Mouse (Mus musculus) mouse trophoblast stem cell (cell line): ENCODE measurements around the gene Gjb5.

Source experiments
- in situ Hi-C, 2 experiments: fragments of 300-500 bp; cut with MseI, MboI; formaldehyde crosslinking; loops; 2 replicates in 1 of 2; 3 replicates in 1 of 2; pipeline ENCODE4 v1.15.1; 2025

The Gjb5 gene

GRCm38 (mm10) chr4:127358018-127358417, at the start of gene Gjb5:
Gjb5 (minus strand) TSS chr4:127358181.
- in situ Hi-C loops = no loop called here

GRCm38 (mm10) chr4:127402614-127403013, 44.6 kb upstream of the Gjb5 start:
- in situ Hi-C loops = no loop called here

GRCm38 (mm10) chr4:127402166-127402565, 44.2 kb upstream of the Gjb5 start:
- in situ Hi-C loops = no loop called here

GRCm38 (mm10) chr4:127400165-127401145, 42.5 kb upstream of the Gjb5 start:
- in situ Hi-C loops = no loop called here

GRCm38 (mm10) chr4:127395591-127395990, 37.6 kb upstream of the Gjb5 start:
- in situ Hi-C loops = no loop called here

GRCm38 (mm10) chr4:127389645-127390044, 31.7 kb upstream of the Gjb5 start:
- in situ Hi-C loops = loop anchor here in 1 of 2 experiments (10.0 kb wide), 1 partner anchor 55 kb away; no protein-coding TSS in a partner anchor

- in situ Hi-C loops = no loop called here
Observed at GRCm38 (mm10) chr4:127377344-127377743, 19.4 kb upstream of the Gjb5 start.

- in situ Hi-C loops = no loop called here
Observed at GRCm38 (mm10) chr4:127375541-127376177, 17.7 kb upstream of the Gjb5 start.

- in situ Hi-C loops = no loop called here
Observed at GRCm38 (mm10) chr4:127374645-127375044, 16.7 kb upstream of the Gjb5 start.

GRCm38 (mm10) chr4:127373491-127373890, 15.5 kb upstream of the Gjb5 start:
- in situ Hi-C loops = no loop called here

- in situ Hi-C loops = no loop called here
Observed at GRCm38 (mm10) chr4:127371546-127371945, 13.6 kb upstream of the Gjb5 start.

GRCm38 (mm10) chr4:127370447-127370846, 12.5 kb upstream of the Gjb5 start:
- in situ Hi-C loops = no loop called here

- in situ Hi-C loops = loop anchor here (5.0 kb wide), 2 partner anchors 36 to 41 kb away; partner anchors contain the start of gene Gjb3 (in 1 of the 2)
Observed at GRCm38 (mm10) chr4:127368379-127368973, 10.5 kb upstream of the Gjb5 start.

- in situ Hi-C loops = loop anchor here (5.0 kb wide), 2 partner anchors 34 to 39 kb away; partner anchors contain the start of gene Gjb3 (in 1 of the 2)
Observed at GRCm38 (mm10) chr4:127365834-127366233, 7.9 kb upstream of the Gjb5 start.

- in situ Hi-C loops = loop anchor here (5.0 kb wide), 2 partner anchors 33 to 38 kb away; partner anchors contain the start of gene Gjb3 (in 1 of the 2)
Observed at GRCm38 (mm10) chr4:127365433-127365832, 7.5 kb upstream of the Gjb5 start.

- in situ Hi-C loops = no loop called here
Observed at GRCm38 (mm10) chr4:127364431-127364830, 6.5 kb upstream of the Gjb5 start.

GRCm38 (mm10) chr4:127363331-127363730, 5.3 kb upstream of the Gjb5 start:
- in situ Hi-C loops = no loop called here

GRCm38 (mm10) chr4:127362520-127362919, 4.5 kb upstream of the Gjb5 start:
- in situ Hi-C loops = no loop called here

- in situ Hi-C loops = no loop called here
Observed at GRCm38 (mm10) chr4:127354506-127355485, 3.2 kb downstream of the Gjb5 start.

- in situ Hi-C loops = no loop called here
Observed at GRCm38 (mm10) chr4:127353951-127354438, 4.0 kb downstream of the Gjb5 start, which contains the start of gene Gjb4. Gjb4 (minus strand) TSS chr4:127354081.
